Mouse (Mus musculus): ENCODE results near the gene Tnrc6a.

DNA sequence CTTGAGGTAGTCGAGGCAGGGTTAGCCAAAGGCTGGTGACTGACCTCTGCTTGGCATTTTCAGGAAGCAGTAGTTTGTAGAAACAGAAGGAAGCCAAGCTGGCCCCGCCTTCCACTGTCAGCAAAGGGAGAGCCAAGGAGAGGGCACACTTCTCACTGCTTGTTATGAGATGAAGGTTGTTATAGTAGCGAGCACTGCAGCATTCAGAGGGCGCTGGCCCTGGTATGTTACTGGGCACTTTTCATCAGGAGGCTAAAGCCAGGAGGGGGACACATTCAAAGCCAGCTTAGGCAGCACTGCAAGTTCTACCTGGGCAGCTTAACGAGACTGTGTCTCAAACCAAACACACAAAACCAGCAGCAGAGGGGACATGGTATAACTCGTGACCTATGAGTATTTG, 83.9 kb downstream of the Tnrc6a start:
- no peak for TF ChIP-seq CTCF (IDR thresholded peaks at IDR 0.05; ENCODE audit: low read depth, low read length)
- TF ChIP-seq GATA1 (IDR thresholded peaks at IDR 0.05; ENCODE audit: borderline replicate concordance, low read length), result no peak

Data from G1E (cell line).